Mouse (Mus musculus): ENCODE measurements at regions not wholly inside any gene's neighbourhood (a gene's known extent, or its start where the extent isn't known, plus 50 kb on each side); places are given as distances from the start of the nearest gene placed in this dataset.

- H3K9ac ChIP-seq = no peak overlapping the region
- H3K36me3 ChIP-seq = no peaks in the 10 kb centered on the region
- 88% methylated on average over 6 of the region's 6 CpGs for WGBS
- 0 out of 2 replicates have a peak, but pooled peaks cover 3% of the 10 kb centered on the region for H3K4me1 ChIP-seq
- no peak for ATAC-seq (ENCODE audit: low FRiP score, low read depth)
- H3K4me2 ChIP-seq (replicated peaks) = no peak overlapping the region
- H3K27ac ChIP-seq = no peak overlapping the region
- H3K4me3 ChIP-seq = no peak overlapping the region
- no peaks in the 10 kb centered on the region; the same call in 1 of the 2 replicates for H3K9me3 ChIP-seq
- H3K27me3 ChIP-seq = no peaks in the 10 kb centered on the region
These were observed 100.1 kb upstream of the Bod1 start for GRCm38 (mm10) chr11:31771491-31772439.

DNA sequence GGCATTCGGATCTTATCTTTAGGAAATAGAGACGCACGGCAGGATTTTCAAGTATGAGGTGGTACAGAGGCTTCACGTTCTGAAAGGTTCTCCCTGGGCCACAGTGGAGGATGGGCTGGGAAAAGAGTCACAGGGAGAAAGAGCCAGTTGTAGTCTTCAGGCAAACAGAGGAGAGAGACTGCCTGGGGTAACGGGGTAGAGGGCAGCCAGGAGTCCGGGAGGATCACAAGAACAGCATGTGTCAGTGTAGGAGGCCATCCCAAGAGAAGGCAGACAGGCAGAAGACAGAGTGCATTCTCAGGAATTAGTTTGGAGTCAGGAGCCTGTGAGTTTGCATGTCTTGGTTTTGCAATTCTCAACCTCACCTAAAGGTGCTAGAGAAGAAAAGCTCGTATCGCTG is 94.5 kb upstream of the Cpeb4 start:
- no peaks in the 10 kb centered on the region for H3K27me3 ChIP-seq
- no peaks in the 10 kb centered on the region; the same call in 1 of the 2 replicates for H3K9me3 ChIP-seq
- no peaks in the 10 kb centered on the region for H3K4me1 ChIP-seq
- H3K4me2 ChIP-seq (replicated peaks) = no peak overlapping the region
- no peak for ATAC-seq (ENCODE audit: low FRiP score, low read depth)
- H3K27ac ChIP-seq = no peak overlapping the region
- 89% methylated on average over 8 of the region's 8 CpGs for WGBS
- no peak overlapping the region for H3K4me3 ChIP-seq
- no peak overlapping the region for H3K9ac ChIP-seq
- no peaks in the 10 kb centered on the region for H3K36me3 ChIP-seq

- H3K27me3 ChIP-seq = no peaks in the 10 kb centered on the region
- H3K9ac ChIP-seq = no peak overlapping the region
- no peaks in the 10 kb centered on the region for H3K4me1 ChIP-seq
- WGBS = 66% methylated on average over 4 of the region's 4 CpGs
- H3K4me2 ChIP-seq (replicated peaks) = no peak overlapping the region
- no peaks in the 10 kb centered on the region for H3K36me3 ChIP-seq
- H3K9me3 ChIP-seq = no peaks in the 10 kb centered on the region
- no peak for ATAC-seq (ENCODE audit: low FRiP score, low read depth)
- H3K4me3 ChIP-seq = no peak overlapping the region
- no peak overlapping the region for H3K27ac ChIP-seq
These were observed 93.2 kb upstream of the Cpeb4 start for GRCm38 (mm10) chr11:31778766-31779165.

- Histone ChIP-seq H3K27ac (no peak overlapping the region), H3K9ac (no peak overlapping the region), H3K27me3 (no peaks in the 10 kb centered on the region), H3K9me3 (no peaks in the 10 kb centered on the region), H3K4me2 (replicated peaks) (no peak overlapping the region), H3K36me3 (no peaks in the 10 kb centered on the region), H3K4me3 (no peak overlapping the region), H3K4me1 (no peaks in the 10 kb centered on the region)
- 87% methylated on average over 2 of the region's 2 CpGs for WGBS
- no peak for ATAC-seq (ENCODE audit: low FRiP score, low read depth)
These were observed 92.7 kb upstream of the Cpeb4 start for GRCm38 (mm10) chr11:31779267-31779666.

- ATAC-seq (ENCODE audit: low FRiP score, low read depth) = no peak
- WGBS = 90% methylated on average over 6 of the region's 6 CpGs
- no peaks in the 10 kb centered on the region for H3K9me3 ChIP-seq
These were observed 91.0 kb upstream of the Cpeb4 start for GRCm38 (mm10) chr11:31780969-31781368.

DNA sequence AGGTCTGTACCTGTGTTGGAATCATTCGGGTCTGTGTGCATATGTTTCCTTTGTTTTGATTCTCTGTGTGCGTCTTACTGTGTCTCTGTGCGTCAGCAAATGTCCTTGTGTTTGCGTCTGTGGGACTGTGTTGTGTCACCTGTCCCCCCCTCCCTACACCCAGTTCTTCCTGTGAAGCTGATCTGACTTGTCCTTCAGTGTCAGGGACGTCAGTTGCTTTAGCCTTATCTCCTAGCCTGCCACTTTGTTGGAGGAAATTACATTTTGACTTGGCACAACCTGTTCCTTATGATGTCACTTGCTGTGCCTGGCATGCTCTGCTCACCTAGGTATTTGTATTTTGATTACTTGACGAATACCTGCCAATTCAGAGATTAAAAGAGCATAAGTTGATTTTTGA is 90.4 kb upstream of the Cpeb4 start:
- Histone ChIP-seq H3K4me2 (replicated peaks) (no peak overlapping the region), H3K27me3 (no peaks in the 10 kb centered on the region), H3K9ac (no peak overlapping the region), H3K9me3 (no peaks in the 10 kb centered on the region), H3K36me3 (no peaks in the 10 kb centered on the region), H3K4me1 (no peaks in the 10 kb centered on the region), H3K4me3 (no peak overlapping the region), H3K27ac (no peak overlapping the region)
- 85% methylated on average over 6 of the region's 6 CpGs for WGBS
- no peak for ATAC-seq (ENCODE audit: low FRiP score, low read depth)

More at GRCm38 (mm10) chr11:31780969-31781368, 91.0 kb upstream of the Cpeb4 start:
- H3K27me3 ChIP-seq = no peaks in the 10 kb centered on the region
- H3K4me3 ChIP-seq = no peak overlapping the region
- no peaks in the 10 kb centered on the region for H3K36me3 ChIP-seq
- H3K27ac ChIP-seq = no peak overlapping the region
- no peak overlapping the region for H3K9ac ChIP-seq
- H3K4me1 ChIP-seq = no peaks in the 10 kb centered on the region
- H3K4me2 ChIP-seq (replicated peaks) = no peak overlapping the region

DNA sequence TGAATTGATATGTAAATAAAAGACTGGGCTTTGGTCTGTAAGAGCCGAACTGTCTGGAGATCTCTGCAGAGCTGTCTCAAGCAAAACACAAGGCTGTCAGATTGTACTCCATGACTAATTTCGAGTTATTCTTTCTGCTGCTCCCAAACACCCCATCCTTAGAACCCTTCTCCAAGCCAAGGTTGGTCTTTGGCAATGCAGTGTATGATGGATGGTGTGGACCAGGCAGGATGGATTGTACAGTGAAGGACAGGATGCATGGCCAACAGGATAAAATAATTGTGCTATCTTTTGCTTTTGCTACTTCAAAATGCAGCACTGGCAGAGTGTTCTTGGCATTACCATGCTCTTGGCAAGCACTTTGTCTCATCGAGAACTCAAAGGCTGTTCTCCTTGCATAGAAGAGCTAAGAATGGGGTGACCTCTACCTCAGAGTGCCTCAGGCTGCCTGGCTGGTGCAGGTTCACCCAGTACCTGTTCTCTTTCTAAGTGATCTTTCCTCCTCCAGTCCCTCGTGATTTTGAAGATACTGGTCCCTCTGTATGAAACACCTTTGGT is 88.4 kb upstream of the Cpeb4 start:
- H3K4me3 ChIP-seq = no peak overlapping the region
- no peaks in the 10 kb centered on the region for H3K9me3 ChIP-seq
- ATAC-seq (ENCODE audit: low FRiP score, low read depth) = no peak
- H3K27me3 ChIP-seq = no peaks in the 10 kb centered on the region
- no peak overlapping the region for H3K9ac ChIP-seq
- WGBS = 84% methylated on average over 4 of the region's 4 CpGs
- H3K4me1 ChIP-seq = peaks cover 3% of the 10 kb centered on the region; the same call in 1 of the 2 replicates
- no peak overlapping the region for H3K27ac ChIP-seq
- H3K36me3 ChIP-seq = no peaks in the 10 kb centered on the region
- H3K4me2 ChIP-seq (replicated peaks) = no peak overlapping the region

- 90% methylated on average over 6 of the region's 6 CpGs for WGBS
- no peak for ATAC-seq (ENCODE audit: low FRiP score, low read depth)
- Histone ChIP-seq H3K27ac (no peak overlapping the region), H3K36me3 (no peaks in the 10 kb centered on the region), H3K4me1 (peaks cover 3% of the 10 kb centered on the region; the same call in 1 of the 2 replicates), H3K4me2 (replicated peaks) (no peak overlapping the region), H3K9ac (no peak overlapping the region), H3K9me3 (no peaks in the 10 kb centered on the region), H3K27me3 (no peaks in the 10 kb centered on the region), H3K4me3 (no peak overlapping the region)
These were observed 87.6 kb upstream of the Cpeb4 start for GRCm38 (mm10) chr11:31784332-31784901.

- H3K4me3 ChIP-seq = no peak overlapping the region
- no peaks in the 10 kb centered on the region for H3K27me3 ChIP-seq
- peaks cover 3% of the 10 kb centered on the region; the same call in 1 of the 2 replicates for H3K4me1 ChIP-seq
- no peaks in the 10 kb centered on the region for H3K9me3 ChIP-seq
- no peak overlapping the region for H3K9ac ChIP-seq
- H3K27ac ChIP-seq = no peak overlapping the region
- no peaks in the 10 kb centered on the region for H3K36me3 ChIP-seq
- H3K4me2 ChIP-seq (replicated peaks) = no peak overlapping the region
- ATAC-seq (ENCODE audit: low FRiP score, low read depth) = no peak
- WGBS = 83% methylated on average over 7 of the region's 7 CpGs
These were observed 86.9 kb upstream of the Cpeb4 start for GRCm38 (mm10) chr11:31785160-31785559.

- 70% methylated on average over 2 of the region's 2 CpGs for WGBS
- Histone ChIP-seq H3K4me2 (replicated peaks) (no peak overlapping the region), H3K36me3 (no peaks in the 10 kb centered on the region), H3K27me3 (no peaks in the 10 kb centered on the region), H3K4me3 (no peak overlapping the region), H3K9ac (no peak overlapping the region), H3K4me1 (peaks cover 3% of the 10 kb centered on the region; the same call in 1 of the 2 replicates), H3K9me3 (no peaks in the 10 kb centered on the region), H3K27ac (no peak overlapping the region)
- ATAC-seq (ENCODE audit: low FRiP score, low read depth) = no peak
These were observed 84.6 kb upstream of the Cpeb4 start for GRCm38 (mm10) chr11:31787376-31787775.

GRCm38 (mm10) chr11:31787917-31788703 is 83.9 kb upstream of the Cpeb4 start:
- no peak overlapping the region for H3K9ac ChIP-seq
- H3K4me2 ChIP-seq (replicated peaks) = no peak overlapping the region
- H3K4me3 ChIP-seq = no peak overlapping the region
- 0 out of 2 replicates have a peak, but pooled peaks cover 2% of the 10 kb centered on the region for H3K9me3 ChIP-seq
- H3K36me3 ChIP-seq = no peaks in the 10 kb centered on the region
- H3K27ac ChIP-seq = no peak overlapping the region
- H3K27me3 ChIP-seq = no peaks in the 10 kb centered on the region
- H3K4me1 ChIP-seq = peaks cover 3% of the 10 kb centered on the region; the same call in 1 of the 2 replicates
- ATAC-seq (ENCODE audit: low FRiP score, low read depth) = no peak
- WGBS = 34% methylated on average over 2 of the region's 2 CpGs
